Mouse (Mus musculus) heart, adult 2 months (tissue): ENCODE data around the gene Pam16.

ENCODE experiments used
- CTCF ChIP-seq: fragments of 200-600 bp; IDR thresholded peaks from 2 replicates; pipeline ENCODE4 v1.8.1; 2022; ENCODE audit warnings: antibody characterized with exemption, mild to moderate bottlenecking, moderate library complexity
- EP300 ChIP-seq: fragments of 200-500 bp; IDR thresholded peaks from 2 replicates; pipeline ENCODE4 v1.6.1; 2011; ENCODE audit warnings: low read depth, low read length, control low read depth; ENCODE audit not compliant: insufficient read depth
- POLR2A ChIP-seq: fragments of 200-500 bp; IDR thresholded peaks from 2 replicates; pipeline ENCODE4 v1.6.1; 2011; ENCODE audit warnings: mild to moderate bottlenecking, low read depth, low read length, control low read depth; ENCODE audit not compliant: insufficient read depth

GRCm38 (mm10) chr16:4586531-4587123 is 38.2 kb downstream of the Pam16 start:
- TF ChIP-seq POLR2A, result peak; percentile 73
- TF ChIP-seq CTCF, result peak; percentile 38
- TF ChIP-seq EP300, result peak; percentile 48
